Mouse (Mus musculus) Patski (cell line): ENCODE results near the gene Ehhadh. TPM values are rescaled to one million over a fixed set of nuclear protein-coding genes. Genes with fewer than 3 reads are reported as not detected.
A peak's percentile ranks its signal among the peaks of the same experiment; 100 is the strongest.

Experiments used
- ATAC-seq: fragments of 100-300 bp; one replicate; pipeline ENCODE4 v1.8.0; 2021
- CTCF ChIA-PET: fragments of 350-600 bp; sonication (Branson Sonifier 250); formaldehyde crosslinking; loops from one replicate; lab custom pipeline; 2022; ENCODE audit warnings: inconsistent platforms; lab: Charles Lee
- POLR2A ChIA-PET: fragments of 350-600 bp; sonication (Branson Sonifier 250); formaldehyde crosslinking; loops from one replicate; lab custom pipeline; 2022; ENCODE audit warnings: antibody characterized with exemption, inconsistent platforms; lab: Charles Lee
- DNase-seq: peaks from one replicate; pipeline ENCODE4 v3.0.0-alpha.2; 2011; ENCODE audit warnings: low read depth, low spot score
- H3K27me3 ChIP-seq: fragments of 371-371 bp; one replicate; pipeline ENCODE4 v1.5.1; 2021
- CTCF ChIP-seq: fragments of 100-300 bp; IDR thresholded peaks from one replicate; pipeline ENCODE4 v1.5.1; 2021
- in situ Hi-C: fragments of 300-500 bp; cut with MboI; formaldehyde crosslinking; loops from 3 replicates; pipeline ENCODE4 v1.11.1; 2018; ENCODE audit warnings: low pct_unique_long_range_greater_than_20kb, mixed read lengths
- polyA plus RNA-seq: library from polyadenylated mRNA; unstranded; gene quantifications from one replicate; pipeline ENCODE4 v1.2.3, GENCODE M21; 2021

The Ehhadh gene
- 0.08 TPM for polyA plus RNA-seq

DNA sequence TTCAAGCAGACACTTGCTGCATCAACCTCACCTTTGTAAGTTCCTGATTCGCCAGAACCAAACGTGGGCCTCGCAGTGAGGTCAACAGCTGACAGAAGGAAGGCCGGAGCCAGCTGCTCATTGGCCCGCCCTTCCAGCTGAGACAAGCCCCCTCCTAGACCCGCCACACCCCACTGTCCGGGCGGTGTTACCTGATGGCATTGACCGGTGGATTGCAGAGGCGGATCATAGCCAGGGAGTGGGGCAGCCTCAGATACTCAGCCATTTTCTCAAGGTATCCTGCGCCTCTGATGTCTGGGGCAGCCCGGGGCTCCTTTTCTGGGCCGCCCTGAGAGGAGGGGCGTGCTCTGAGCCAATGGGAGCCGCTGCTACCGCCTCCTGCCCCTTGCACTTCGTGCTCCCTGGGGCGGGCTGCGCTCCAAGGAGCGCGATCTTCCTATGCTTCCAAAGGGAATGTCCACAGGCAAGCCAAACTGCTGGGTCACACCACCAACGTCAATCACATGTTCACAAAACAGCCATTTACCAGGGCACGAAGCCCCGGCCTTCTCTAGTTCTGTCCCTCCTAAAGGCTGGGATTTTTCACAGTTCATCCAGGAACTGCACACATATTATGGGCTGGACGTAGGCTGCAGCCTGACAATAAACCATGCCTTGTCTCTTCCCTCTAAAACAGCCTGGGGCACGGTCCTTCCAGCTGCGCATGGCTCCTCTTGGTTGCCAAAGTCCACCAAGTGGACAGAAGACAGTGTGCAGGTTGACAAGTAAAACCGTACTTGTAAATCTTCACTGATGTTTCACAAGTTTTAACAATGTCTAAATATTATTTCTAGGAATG is at the start of gene Ehhadh:
TSS of gene Ehhadh (minus strand) at position 292 of the 838 bp plus-strand sequence.
- no peak for ATAC-seq
- ChIA-PET POLR2A (interaction anchor here (0.5 kb wide), 1 partner anchor 249 kb away, joined by 3 read pairs; no protein-coding TSS in a partner anchor), CTCF (no interaction called here)
- in situ Hi-C loops = no loop called here
- DNase-seq = no peak
- H3K27me3 ChIP-seq = no peaks in the 10 kb centered on the region
- no peak for TF ChIP-seq CTCF

DNA sequence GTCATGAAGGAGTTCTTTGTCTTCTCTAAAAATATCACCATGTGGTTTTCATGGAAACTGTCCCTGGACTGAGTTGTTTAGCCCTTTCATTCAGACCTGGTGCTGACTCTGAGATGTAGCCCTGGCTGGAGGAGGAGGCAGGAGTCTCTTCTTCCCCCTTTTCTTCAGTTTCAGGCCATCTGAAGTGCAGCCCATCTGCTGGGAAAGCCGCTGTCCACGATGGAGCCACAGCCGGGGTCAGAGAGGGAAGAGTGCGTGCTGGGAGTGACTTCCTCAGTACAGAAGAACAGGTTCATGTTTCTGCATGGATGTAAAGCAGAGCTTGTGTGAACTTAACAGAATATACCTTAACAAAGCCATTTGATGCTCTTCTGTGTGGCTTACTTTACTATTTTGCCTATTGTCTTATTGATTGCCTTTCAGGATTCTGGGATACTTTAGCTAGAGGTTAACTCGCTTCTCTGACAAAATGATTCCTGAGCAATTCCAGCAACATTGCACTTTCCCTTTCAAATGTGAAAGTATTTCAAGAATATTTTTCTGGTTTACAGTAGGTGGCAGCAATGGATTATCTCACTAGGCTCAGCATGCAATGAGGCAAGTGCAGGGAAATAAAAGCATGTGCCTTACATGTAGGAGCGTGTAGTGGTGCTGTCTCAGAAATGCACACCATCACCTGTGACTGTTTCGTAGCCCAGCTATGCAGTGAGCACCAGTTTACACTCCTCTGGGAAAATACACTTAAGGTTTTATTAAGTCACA is 48.9 kb upstream of the Ehhadh start:
- DNase-seq (no peak), ATAC-seq (peak; percentile 51)
- CTCF ChIA-PET = interaction anchor here (0.7 to 2.3 kb wide), 12 partner anchors 9 to 345 kb away, joined by 3 to 7 read pairs (median 3); no protein-coding TSS in a partner anchor
- POLR2A ChIA-PET = no interaction called here
- no peaks in the 10 kb centered on the region for H3K27me3 ChIP-seq
- in situ Hi-C loops = loop anchor here (5.0 to 10.0 kb wide), 2 partner anchors 176 to 458 kb away; no protein-coding TSS in a partner anchor
- peak; percentile 71 for TF ChIP-seq CTCF

DNA sequence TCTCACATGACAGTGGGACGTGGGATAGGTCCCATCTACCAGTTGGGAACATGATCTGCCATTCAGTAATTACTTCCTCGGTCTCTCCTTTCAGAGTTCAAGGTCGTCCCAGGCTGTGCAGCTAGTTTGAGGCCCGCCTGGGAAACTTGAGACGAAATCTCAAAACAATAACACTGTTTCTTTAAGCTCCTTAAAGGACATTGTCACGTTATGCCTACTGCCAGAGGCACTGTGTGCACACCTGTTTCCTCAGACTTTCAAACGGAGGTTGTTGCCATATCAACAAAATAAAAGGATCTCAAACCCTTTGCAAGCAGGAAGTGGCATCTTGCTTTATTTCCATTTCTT is 48.0 kb upstream of the Ehhadh start:
- CTCF ChIA-PET = interaction anchor here (1.0 to 2.3 kb wide), 5 partner anchors 8 to 187 kb away, joined by 3 to 7 read pairs (median 4); no protein-coding TSS in a partner anchor
- in situ Hi-C loops = loop anchor here (5.0 to 10.0 kb wide), 2 partner anchors 177 to 459 kb away; no protein-coding TSS in a partner anchor
- POLR2A ChIA-PET = no interaction called here
- no peaks in the 10 kb centered on the region for H3K27me3 ChIP-seq
- no peak for DNase-seq
- TF ChIP-seq CTCF = no peak
- no peak for ATAC-seq

DNA sequence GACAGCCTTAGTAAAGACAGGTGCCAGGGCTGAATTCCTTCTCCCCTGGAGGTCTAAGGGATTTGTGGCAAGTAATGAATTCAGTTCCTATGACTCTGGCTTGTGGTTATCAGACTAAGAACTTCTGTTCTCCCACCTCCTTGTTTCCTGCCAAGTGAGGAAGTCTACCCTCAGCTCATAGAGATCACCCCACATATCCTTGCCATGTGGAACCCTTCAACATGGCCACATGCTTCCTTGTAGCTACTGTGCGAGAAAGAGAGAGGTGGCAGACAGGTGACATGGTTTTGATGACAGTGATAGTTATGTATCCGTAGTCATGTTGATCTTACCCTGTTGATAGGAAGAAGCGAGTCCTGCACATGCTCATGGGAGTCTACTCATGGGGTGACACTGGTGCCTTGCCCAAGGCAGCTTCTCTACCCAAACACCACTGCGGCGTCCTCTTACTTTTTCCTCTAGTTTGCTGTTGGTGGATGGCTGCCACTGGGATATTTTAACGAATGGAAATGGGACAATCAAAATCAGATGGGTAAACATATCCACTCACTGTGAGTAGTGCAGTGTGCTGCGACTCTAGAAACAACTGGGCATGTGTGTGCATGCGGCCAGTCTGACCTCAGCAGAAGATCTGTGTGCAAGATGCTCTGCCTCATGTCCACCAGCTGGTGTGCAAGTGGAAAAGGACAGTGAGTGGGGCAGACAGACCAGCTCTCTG is 47.4 kb upstream of the Ehhadh start:
- DNase-seq = no peak
- TF ChIP-seq CTCF = no peak
- POLR2A ChIA-PET = no interaction called here
- H3K27me3 ChIP-seq = no peaks in the 10 kb centered on the region
- CTCF ChIA-PET = interaction anchor here (1.0 to 2.3 kb wide), 4 partner anchors 8 to 187 kb away, joined by 3 to 7 read pairs (median 4); no protein-coding TSS in a partner anchor
- in situ Hi-C loops = loop anchor here (5.0 to 10.0 kb wide), 2 partner anchors 177 to 460 kb away; no protein-coding TSS in a partner anchor
- ATAC-seq = no peak

DNA sequence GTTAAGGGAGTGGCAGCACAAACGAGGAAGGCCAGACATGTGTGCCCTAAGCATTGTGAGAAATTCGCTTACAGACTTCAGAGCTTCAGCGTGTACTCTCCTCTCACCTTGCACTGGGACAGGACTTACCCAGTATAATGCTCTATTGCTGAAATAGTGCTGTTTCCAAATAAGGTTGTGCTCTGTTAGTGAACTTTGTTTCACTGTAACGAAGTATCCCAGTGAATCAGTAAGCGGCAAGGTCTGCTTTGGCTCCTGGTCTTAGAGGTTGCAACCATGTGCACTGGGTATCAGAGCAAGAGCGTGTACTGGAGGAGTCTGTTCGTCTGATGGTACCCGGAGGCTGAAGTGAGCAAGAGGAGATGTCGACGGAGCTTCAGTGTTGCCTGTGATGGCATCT is 46.4 kb upstream of the Ehhadh start:
- POLR2A ChIA-PET = no interaction called here

DNA sequence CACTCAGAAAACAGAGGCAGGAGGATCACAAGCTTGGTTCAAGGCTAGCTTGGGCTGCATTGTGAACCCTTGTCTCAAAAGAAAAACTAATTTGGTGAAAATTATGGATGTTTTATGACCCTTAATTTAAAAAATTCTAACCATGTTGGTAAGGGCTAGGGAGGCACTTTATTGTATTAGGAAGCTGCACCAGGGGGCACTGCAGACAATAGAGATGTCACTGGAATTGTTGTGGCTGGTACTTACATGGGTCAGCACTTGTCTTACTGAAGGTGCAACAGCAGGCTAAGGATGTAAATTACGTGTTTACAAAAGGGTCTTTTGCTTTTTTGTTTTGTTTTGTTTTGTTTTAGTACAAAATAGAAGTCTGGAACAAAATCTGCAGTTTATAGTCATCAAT is 45.9 kb upstream of the Ehhadh start:
- TF ChIP-seq CTCF = peak; percentile 50
- ChIA-PET POLR2A (no interaction called here), CTCF (no interaction called here)
- DNase-seq (no peak), ATAC-seq (no peak)
- in situ Hi-C loops = loop anchor here (10.0 kb wide), 1 partner anchor 461 kb away; no protein-coding TSS in a partner anchor
- H3K27me3 ChIP-seq = no peaks in the 10 kb centered on the region

More for the DNA sequence above, 46.4 kb upstream of the Ehhadh start:
- ATAC-seq = no peak
- DNase-seq = no peak
- no peaks in the 10 kb centered on the region for H3K27me3 ChIP-seq
- CTCF ChIA-PET = interaction anchor here (1.0 kb wide), 1 partner anchor 19 kb away, joined by 4 read pairs; no protein-coding TSS in a partner anchor
- in situ Hi-C loops = loop anchor here (10.0 kb wide), 1 partner anchor 461 kb away; no protein-coding TSS in a partner anchor
- no peak for TF ChIP-seq CTCF

DNA sequence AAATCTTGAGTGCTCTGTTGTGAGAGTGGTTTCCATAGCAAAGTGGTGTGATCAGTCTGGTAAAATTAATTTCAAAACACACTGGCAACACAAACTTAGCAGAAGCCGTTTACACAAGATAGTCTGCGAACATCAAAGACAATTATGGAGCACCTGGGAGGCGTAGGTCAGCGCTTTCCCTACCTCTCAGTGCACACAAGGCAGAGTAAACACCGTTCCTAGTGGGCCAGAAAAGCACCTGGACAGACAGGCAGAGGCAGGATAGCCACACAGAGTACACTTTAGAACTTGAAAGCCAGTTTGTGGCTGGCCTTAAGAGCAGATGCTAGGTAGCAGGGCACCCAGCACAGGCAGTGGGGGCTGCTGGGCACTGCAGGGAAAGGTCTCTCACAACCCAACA is 44.2 kb upstream of the Ehhadh start:
- TF ChIP-seq CTCF = no peak
- in situ Hi-C loops = loop anchor here (10.0 kb wide), 1 partner anchor 463 kb away; no protein-coding TSS in a partner anchor
- no peaks in the 10 kb centered on the region for H3K27me3 ChIP-seq
- ATAC-seq = no peak
- ChIA-PET CTCF (no interaction called here), POLR2A (interaction anchor here (0.7 kb wide), 1 partner anchor 14 kb away, joined by 3 read pairs; no protein-coding TSS in a partner anchor)
- no peak for DNase-seq

DNA sequence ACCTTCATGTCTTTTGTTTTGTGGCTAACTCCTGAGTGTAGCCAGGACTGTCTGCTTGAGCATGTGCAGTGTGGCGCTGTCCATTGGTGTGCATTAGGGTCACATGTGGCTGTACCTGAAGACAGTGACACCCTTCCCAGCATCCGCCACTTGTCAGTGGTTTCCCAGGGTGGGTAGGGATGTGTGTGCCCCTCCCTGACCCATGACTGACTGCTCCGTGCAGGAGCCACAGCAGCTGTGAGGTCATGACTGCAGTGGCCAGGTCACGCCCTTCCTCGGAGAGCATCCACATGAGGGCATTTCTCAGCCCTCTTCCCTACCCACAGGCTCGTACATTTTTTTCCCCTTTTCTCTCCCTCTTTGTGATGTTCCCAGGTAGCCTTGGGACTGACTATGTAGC is 43.2 kb upstream of the Ehhadh start:
- CTCF ChIA-PET = no interaction called here

DNA sequence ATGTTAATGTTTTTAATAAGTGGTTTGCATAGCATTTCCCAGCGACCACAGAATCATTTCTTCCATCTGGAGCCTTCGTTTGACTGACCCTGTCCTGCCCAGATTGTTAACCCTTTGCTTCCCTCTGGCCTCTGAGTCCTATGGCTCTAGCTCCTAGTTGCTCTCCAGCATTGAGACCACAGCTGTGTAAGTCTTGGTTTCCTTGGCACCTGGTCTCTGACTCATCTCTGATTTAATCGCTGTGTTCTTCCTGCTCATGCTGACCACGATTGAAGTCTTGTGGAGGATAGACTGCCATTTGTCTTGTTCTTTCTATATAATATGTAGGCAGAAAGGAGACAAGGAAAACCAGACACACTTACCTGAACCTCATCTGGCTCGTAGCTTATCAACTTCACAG is 42.1 kb upstream of the Ehhadh start:
- no peaks in the 10 kb centered on the region for H3K27me3 ChIP-seq
- no peak for ATAC-seq
- POLR2A ChIA-PET = no interaction called here
- no peak for DNase-seq
- TF ChIP-seq CTCF = no peak
- CTCF ChIA-PET = interaction anchor here (1.3 kb wide), 1 partner anchor 11 kb away, joined by 3 read pairs; no protein-coding TSS in a partner anchor
- in situ Hi-C loops = loop anchor here (10.0 kb wide), 1 partner anchor 465 kb away; no protein-coding TSS in a partner anchor

More for the DNA sequence above, 43.2 kb upstream of the Ehhadh start:
- H3K27me3 ChIP-seq = no peaks in the 10 kb centered on the region
- TF ChIP-seq CTCF = no peak
- in situ Hi-C loops = loop anchor here (10.0 kb wide), 1 partner anchor 464 kb away; no protein-coding TSS in a partner anchor
- no peak for DNase-seq
- POLR2A ChIA-PET = no interaction called here
- ATAC-seq = no peak

DNA sequence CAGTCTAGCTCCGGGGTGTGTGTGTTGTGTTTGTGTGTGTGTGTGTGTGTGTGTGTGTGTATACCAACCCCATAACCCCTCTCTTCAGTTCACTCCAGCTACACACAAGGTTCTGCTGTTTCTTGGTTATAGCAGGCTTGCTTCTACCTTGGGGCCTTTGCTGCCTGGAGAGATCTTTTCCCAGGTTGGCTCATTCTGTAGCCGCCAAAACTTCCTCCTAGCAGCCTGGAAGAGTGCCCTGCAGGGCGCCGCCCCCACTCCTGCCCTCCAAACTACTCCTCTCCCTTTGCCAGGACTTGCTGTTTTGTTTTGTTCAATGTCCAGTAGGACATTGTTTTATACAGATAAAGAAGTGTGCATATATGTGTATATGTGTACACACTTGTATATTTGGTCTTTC is 40.0 kb upstream of the Ehhadh start:
- DNase-seq = no peak
- ChIA-PET POLR2A (no interaction called here), CTCF (interaction anchor here (0.7 to 1.3 kb wide), 4 partner anchors 8 to 33 kb away, joined by 3 to 6 read pairs (median 4); no protein-coding TSS in a partner anchor)
- H3K27me3 ChIP-seq = no peaks in the 10 kb centered on the region
- no peak for TF ChIP-seq CTCF
- no peak for ATAC-seq
- in situ Hi-C loops = no loop called here
